Mouse (Mus musculus): ENCODE results near the gene Smim27. TPM values are rescaled to one million over a fixed set of nuclear protein-coding genes. Genes with fewer than 3 reads are reported as not detected.

Smim27 gene
- total and polyA plus RNA-seq, 2 experiments from 2014 or later, result 3.0 to 13.9 TPM

DNA sequence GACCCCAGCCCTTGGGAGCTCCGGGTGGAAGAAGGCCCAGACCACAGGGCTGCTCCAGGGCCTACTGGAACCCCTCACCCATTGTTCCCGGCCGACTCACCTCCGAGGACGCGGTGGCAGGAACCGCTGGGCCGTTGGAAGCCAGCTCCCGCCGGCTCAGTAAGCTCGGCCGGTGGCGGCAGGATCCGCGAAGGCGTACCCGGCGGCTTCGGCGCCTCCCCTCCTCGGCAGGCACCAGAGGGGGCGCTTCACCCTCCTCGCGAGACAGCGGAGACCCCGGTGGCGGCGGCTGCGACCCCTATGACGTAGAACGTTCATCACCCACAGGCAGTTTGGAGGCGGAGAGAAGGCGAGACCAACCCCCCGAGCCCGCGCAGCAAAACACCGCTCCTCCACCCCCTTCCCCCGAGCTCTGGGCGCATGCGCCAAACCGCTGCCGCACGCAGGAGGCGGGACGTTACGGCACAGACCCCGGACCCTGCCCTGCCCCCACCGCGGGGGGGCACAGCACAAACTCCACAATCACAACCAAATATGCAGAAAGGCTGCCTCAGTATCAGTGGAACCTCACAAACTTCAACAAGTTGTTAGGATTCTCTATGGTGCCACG, 1.1 kb upstream of the Smim27 start:
- peak; percentile 67 for TF ChIP-seq CTCF (IDR thresholded peaks at IDR 0.05)
- peak overlapping the region; percentile 92 for H3K9ac ChIP-seq (replicated peaks; ENCODE audit: low read length, poor library complexity, severe bottlenecking)
- H3K36me3 ChIP-seq (ENCODE audit: insufficient read depth, low read length), result 0 out of 2 replicates have a peak, but pooled peaks cover 3% of the 10 kb centered on the region
- no peaks in the 10 kb centered on the region for H3K27me3 ChIP-seq (ENCODE audit: insufficient read depth, low read length)
- peak overlapping the region; percentile 83 for H3K4me2 ChIP-seq (ENCODE audit: low read depth, low read length, poor library complexity, severe bottlenecking)
- WGBS, result under 1% methylated on average over 49 of the region's 50 CpGs
- peaks cover 7% of the 10 kb centered on the region for H3K4me1 ChIP-seq (ENCODE audit: insufficient read depth, low read length)
- H3K9me3 ChIP-seq (ENCODE audit: low read length), result no peaks in the 10 kb centered on the region
- peak overlapping the region; percentile 82 for H3K4me3 ChIP-seq (ENCODE audit: low read depth, low read length)
- ATAC-seq (ENCODE audit: low FRiP score), result peak; percentile 90
- peak; percentile 96 for DNase-seq (ENCODE audit: low spot score)
- peak overlapping the region; percentile 97 for H3K27ac ChIP-seq (ENCODE audit: low read depth, low read length)

DNA sequence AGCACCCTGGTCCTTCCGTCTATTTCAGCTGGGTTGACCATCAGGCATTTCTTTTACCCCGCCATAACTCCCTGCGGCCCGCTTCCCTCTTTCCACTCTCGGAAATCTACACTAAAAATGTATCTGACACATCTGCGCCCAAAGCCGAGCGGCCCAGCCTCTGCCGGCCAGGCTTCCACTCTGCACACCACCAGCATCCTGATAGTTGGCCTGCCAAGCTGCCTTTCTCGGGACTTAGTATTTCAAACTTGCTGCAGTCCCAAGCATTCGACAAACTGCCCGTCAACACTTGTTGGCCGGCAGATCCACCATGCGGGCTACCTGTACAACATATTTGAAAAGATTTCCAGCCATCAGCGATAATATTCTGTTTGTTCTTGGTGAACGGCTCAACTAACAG, 544 bp upstream of the Smim27 start:
- no peaks in the 10 kb centered on the region for H3K9me3 ChIP-seq (ENCODE audit: low read length)
- 1% methylated on average over 16 of the region's 16 CpGs for WGBS
- H3K27me3 ChIP-seq (ENCODE audit: insufficient read depth, low read length), result no peaks in the 10 kb centered on the region
- H3K4me2 ChIP-seq (ENCODE audit: low read depth, low read length, poor library complexity, severe bottlenecking), result peak overlapping the region; percentile 83
- peak overlapping the region; percentile 92 for H3K9ac ChIP-seq (replicated peaks; ENCODE audit: low read length, poor library complexity, severe bottlenecking)
- H3K27ac ChIP-seq (ENCODE audit: low read depth, low read length), result peak overlapping the region; percentile 97
- no peak for TF ChIP-seq CTCF (IDR thresholded peaks at IDR 0.05)
- ATAC-seq (ENCODE audit: low FRiP score) (0 out of 2 replicates have a peak, but pooled peaks have one; percentile 1), DNase-seq (ENCODE audit: low spot score) (no peak)
- H3K36me3 ChIP-seq (ENCODE audit: insufficient read depth, low read length), result 0 out of 2 replicates have a peak, but pooled peaks cover 3% of the 10 kb centered on the region
- peak overlapping the region; percentile 82 for H3K4me3 ChIP-seq (ENCODE audit: low read depth, low read length)
- H3K4me1 ChIP-seq (ENCODE audit: insufficient read depth, low read length), result peaks cover 7% of the 10 kb centered on the region

DNA sequence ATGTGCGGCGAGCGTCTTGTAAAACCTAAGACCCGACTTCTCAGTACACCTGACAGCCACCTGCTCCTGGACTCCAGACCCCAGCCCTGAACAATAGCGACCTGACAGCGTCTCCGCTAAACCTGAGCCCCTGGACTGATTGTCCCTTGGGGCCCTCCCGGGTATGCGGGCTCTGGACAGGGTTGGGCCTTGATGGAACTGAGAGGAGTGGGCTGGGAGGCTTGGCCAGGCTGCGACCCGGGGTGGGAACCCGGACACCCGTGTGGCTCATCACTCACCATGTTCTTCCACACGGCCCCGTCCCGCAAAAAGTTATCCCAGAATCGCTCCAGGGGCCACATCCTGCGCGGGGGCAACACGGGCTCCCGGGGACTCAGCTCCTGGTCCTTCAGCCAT, 9.5 kb downstream of the Smim27 start:
- Histone ChIP-seq H3K27ac (ENCODE audit: low read depth, low read length) (peak overlapping the region; percentile 62; the same call in 1 of the 2 replicates), H3K4me2 (ENCODE audit: low read depth, low read length, poor library complexity, severe bottlenecking) (peak overlapping the region; percentile 91), H3K36me3 (ENCODE audit: insufficient read depth, low read length) (peaks cover 10% of the 10 kb centered on the region; the same call in 1 of the 2 replicates), H3K27me3 (ENCODE audit: insufficient read depth, low read length) (no peaks in the 10 kb centered on the region), H3K4me1 (ENCODE audit: insufficient read depth, low read length) (0 out of 2 replicates have a peak, but pooled peaks cover 5% of the 10 kb centered on the region), H3K4me3 (ENCODE audit: low read depth, low read length) (peak overlapping the region; percentile 96), H3K9ac (replicated peaks; ENCODE audit: low read length, poor library complexity, severe bottlenecking) (peak overlapping the region; percentile 81), H3K9me3 (ENCODE audit: low read length) (no peaks in the 10 kb centered on the region)
- WGBS, result under 1% methylated on average over 21 of the region's 21 CpGs
- no peak for DNase-seq (ENCODE audit: low spot score)
- ATAC-seq (ENCODE audit: low FRiP score), result peak; percentile 82
- TF ChIP-seq CTCF (IDR thresholded peaks at IDR 0.05), result no peak

DNA sequence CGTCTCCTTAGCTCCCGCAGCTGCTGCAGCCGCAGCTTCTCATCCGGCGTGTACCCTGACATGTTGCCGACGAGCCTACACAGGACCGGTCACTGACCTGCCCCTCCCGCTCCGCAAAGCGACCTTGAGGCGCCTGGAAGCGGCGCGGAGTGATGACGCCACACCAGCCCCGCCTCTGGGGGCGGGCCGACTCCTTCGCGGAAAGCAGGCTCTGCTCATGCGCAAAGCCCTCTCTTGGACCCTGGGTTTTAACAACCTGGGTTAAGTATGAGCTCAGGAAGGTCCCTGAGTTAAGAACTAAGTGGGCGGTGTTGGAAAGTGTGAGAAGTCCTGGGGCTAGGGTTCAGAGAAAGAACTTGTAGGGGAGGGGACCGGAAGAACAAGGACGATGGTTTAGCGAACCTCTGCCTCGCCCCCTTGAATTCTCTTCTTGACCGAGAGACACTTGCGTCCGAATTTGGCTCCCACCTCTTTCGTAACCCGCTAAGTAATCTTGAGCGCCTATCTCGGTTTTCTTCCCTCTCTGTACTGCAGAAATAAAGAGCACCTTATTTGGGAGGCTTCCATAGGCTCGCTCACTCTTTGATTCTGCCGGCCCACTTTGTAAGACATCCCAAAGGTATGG, 10.0 kb downstream of the Smim27 start, which contains the start of gene Ndufb6:
Gene Ndufb6 (minus strand): TSS at position 146 of the 625 bp plus-strand sequence.
- Histone ChIP-seq H3K4me1 (ENCODE audit: insufficient read depth, low read length) (0 out of 2 replicates have a peak, but pooled peaks cover 5% of the 10 kb centered on the region), H3K27ac (ENCODE audit: low read depth, low read length) (peak within 1 kb of the TSS; percentile 67; the same call in 1 of the 2 replicates), H3K4me2 (ENCODE audit: low read depth, low read length, poor library complexity, severe bottlenecking) (peak within 1 kb of the TSS; percentile 91), H3K9ac (replicated peaks; ENCODE audit: low read length, poor library complexity, severe bottlenecking) (peak within 1 kb of the TSS; percentile 81), H3K36me3 (ENCODE audit: insufficient read depth, low read length) (peaks cover 10% of the 10 kb centered on the region; the same call in 1 of the 2 replicates), H3K4me3 (ENCODE audit: low read depth, low read length) (peak within 1 kb of the TSS; percentile 96), H3K27me3 (ENCODE audit: insufficient read depth, low read length) (no peaks in the 10 kb centered on the region), H3K9me3 (ENCODE audit: low read length) (no peaks in the 10 kb centered on the region)
- no peak; the same call in 1 of the 2 replicates for TF ChIP-seq CTCF (IDR thresholded peaks at IDR 0.05)
- ATAC-seq (ENCODE audit: low FRiP score) (peak; percentile 97), DNase-seq (ENCODE audit: low spot score) (peak; percentile 97)
- WGBS, result under 1% methylated on average over 36 of the region's 36 CpGs

DNA sequence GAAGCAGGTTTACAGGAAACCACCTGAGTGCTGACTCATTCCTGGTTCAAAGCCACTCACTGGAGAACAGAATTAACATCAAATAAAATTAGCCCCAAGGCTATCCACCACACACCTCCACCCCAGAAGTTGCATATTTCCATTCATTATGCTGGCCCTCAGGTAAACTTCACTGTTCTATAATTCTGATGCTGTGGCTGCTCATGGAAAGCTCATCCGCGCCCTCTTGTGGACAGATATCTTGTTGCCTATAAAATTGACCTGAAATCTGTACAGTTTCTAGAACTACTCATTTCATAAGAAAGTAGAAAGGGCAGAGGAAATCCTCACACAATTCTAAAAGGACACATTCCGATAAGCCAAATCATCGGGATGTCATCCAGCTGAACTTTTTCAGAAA, 16.2 kb downstream of the Smim27 start:
- ATAC-seq (ENCODE audit: low FRiP score), result no peak
- no peak overlapping the region for H3K27ac ChIP-seq (ENCODE audit: low read depth, low read length)
- WGBS, result 19% methylated on average over 4 of the region's 4 CpGs

DNA sequence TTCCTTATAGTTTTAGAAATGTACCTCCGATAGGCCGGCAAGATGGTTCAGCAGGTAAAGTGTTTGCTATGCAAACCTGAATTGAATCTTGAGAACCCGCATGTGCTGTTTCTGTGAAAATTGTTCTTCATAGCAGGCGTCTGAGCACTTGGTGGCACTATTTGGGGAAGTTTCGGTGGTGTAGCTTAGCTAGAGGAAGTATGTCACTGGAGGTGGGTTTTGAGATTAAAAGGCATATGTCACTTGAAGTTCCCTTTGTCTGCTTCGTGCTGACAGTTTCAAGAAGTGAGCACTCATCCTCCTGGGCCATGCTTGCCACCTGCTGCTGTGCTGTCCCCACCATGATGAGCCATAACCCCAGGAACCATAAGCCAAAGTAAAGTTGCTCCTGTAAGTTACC, 18.0 kb downstream of the Smim27 start:
- Histone ChIP-seq H3K27ac (ENCODE audit: low read depth, low read length) (no peak overlapping the region), H3K4me2 (ENCODE audit: low read depth, low read length, poor library complexity, severe bottlenecking) (no peak overlapping the region), H3K9me3 (ENCODE audit: low read length) (no peaks in the 10 kb centered on the region), H3K4me1 (ENCODE audit: insufficient read depth, low read length) (no peaks in the 10 kb centered on the region), H3K27me3 (ENCODE audit: insufficient read depth, low read length) (no peaks in the 10 kb centered on the region), H3K9ac (replicated peaks; ENCODE audit: low read length, poor library complexity, severe bottlenecking) (no peak overlapping the region), H3K4me3 (ENCODE audit: low read depth, low read length) (no peak overlapping the region), H3K36me3 (ENCODE audit: insufficient read depth, low read length) (no peaks in the 10 kb centered on the region)
- ATAC-seq (ENCODE audit: low FRiP score), result no peak
- WGBS, result 79% methylated on average over 6 of the region's 6 CpGs
- no peak for DNase-seq (ENCODE audit: low spot score)
- no peak for TF ChIP-seq CTCF (IDR thresholded peaks at IDR 0.05)

More for the DNA sequence above, 16.2 kb downstream of the Smim27 start:
- Histone ChIP-seq H3K4me2 (ENCODE audit: low read depth, low read length, poor library complexity, severe bottlenecking) (no peak overlapping the region), H3K4me3 (ENCODE audit: low read depth, low read length) (no peak overlapping the region), H3K9me3 (ENCODE audit: low read length) (no peaks in the 10 kb centered on the region), H3K9ac (replicated peaks; ENCODE audit: low read length, poor library complexity, severe bottlenecking) (no peak overlapping the region), H3K27me3 (ENCODE audit: insufficient read depth, low read length) (no peaks in the 10 kb centered on the region), H3K36me3 (ENCODE audit: insufficient read depth, low read length) (no peaks in the 10 kb centered on the region), H3K4me1 (ENCODE audit: insufficient read depth, low read length) (no peaks in the 10 kb centered on the region)
- TF ChIP-seq CTCF (IDR thresholded peaks at IDR 0.05), result peak; percentile 88
- DNase-seq (ENCODE audit: low spot score), result peak; percentile 81

Data from midbrain, postnatal 0 days (tissue).